Mouse (Mus musculus) limb, embryonic 14.5 days (tissue): Measurements from ENCODE around the gene Dock9. TPM values are rescaled to one million over a fixed set of nuclear protein-coding genes. Genes with fewer than 3 reads are reported as not detected.

ENCODE experiments used
- ATAC-seq: fragments of 200-750 bp; cut with Nextera tagmentation; 2 replicates; pipeline ENCODE4 v1.8.0; 2017; ENCODE audit warnings: low read depth, moderate number of reproducible peaks, moderate TSS enrichment; ENCODE audit not compliant: low FRiP score
- DNase-seq: peaks from one replicate; pipeline ENCODE4 v3.0.0-alpha.2; 2015; ENCODE audit warnings: low spot score
- H3K27ac ChIP-seq: fragments of 300-500 bp; sonication (generic); replicated peaks from 2 replicates; pipeline ENCODE4 v1.5.1; 2014; ENCODE audit warnings: low read depth, mild to moderate bottlenecking, low read length, moderate library complexity, mixed read lengths
- H3K27me3 ChIP-seq: fragments of 300-500 bp; sonication (generic); 2 replicates; pipeline ENCODE4 v1.6.1; 2014; ENCODE audit warnings: low read length, mixed read lengths; ENCODE audit not compliant: control insufficient read depth, insufficient read depth
- H3K36me3 ChIP-seq: fragments of 300-500 bp; sonication (generic); 2 replicates; pipeline ENCODE4 v1.6.1; 2014; ENCODE audit warnings: mild to moderate bottlenecking, low read length, moderate library complexity, mixed read lengths; ENCODE audit not compliant: control insufficient read depth, insufficient read depth
- H3K4me1 ChIP-seq: fragments of 300-500 bp; sonication (generic); 2 replicates; pipeline ENCODE4 v1.6.1; 2014; ENCODE audit warnings: antibody characterized with exemption, low read length, mixed read lengths; ENCODE audit not compliant: control insufficient read depth, insufficient read depth
- H3K4me2 ChIP-seq: fragments of 300-500 bp; sonication (generic); replicated peaks from 2 replicates; pipeline ENCODE4 v1.6.1; 2014; ENCODE audit warnings: low read depth, mild to moderate bottlenecking, low read length, moderate library complexity; ENCODE audit not compliant: severe bottlenecking
- H3K4me3 ChIP-seq: fragments of 300-500 bp; sonication (generic); replicated peaks from 2 replicates; pipeline ENCODE4 v1.5.1; 2014; ENCODE audit warnings: low read length
- H3K9ac ChIP-seq: fragments of 300-500 bp; sonication (generic); 2 replicates; pipeline ENCODE4 v1.6.1; 2014; ENCODE audit warnings: mild to moderate bottlenecking, low read depth, low read length, moderate library complexity; ENCODE audit not compliant: severe bottlenecking
- H3K9me3 ChIP-seq: fragments of 300-500 bp; sonication (generic); 2 replicates; pipeline ENCODE4 v1.6.1; 2016; ENCODE audit warnings: low read length; ENCODE audit not compliant: control insufficient read depth
- POLR2A ChIP-seq: fragments of 200-500 bp; IDR thresholded peaks from 2 replicates; pipeline ENCODE4 v1.8.0; 2012; ENCODE audit warnings: inconsistent platforms, mild to moderate bottlenecking, moderate library complexity, borderline replicate concordance; ENCODE audit not compliant: insufficient read depth, insufficient read length; ENCODE audit errors: extremely low read depth
- WGBS: fragments of 180-500 bp; shearing (Covaris S2); extraction: QIAGEN DNeasy Blood & Tissue Kit; methylation state at CpG from one replicate; pipeline ENCODE4 v1.1.7; 2014; 5-methylcytosine and 5-hydroxymethylcytosine counted together
- polyA plus RNA-seq, 2 experiments: library from polyadenylated mRNA; depleted of rRNA in 1 of 2; stranded (reverse) in 1 of 2; unstranded in 1 of 2; fragments of >200 nt; fragmentation: Nextera tagmentation in 1 of 2; extraction: Ambion mirVana in 1 of 2; gene quantifications; 2 replicates each; pipeline versions ENCODE4 v1.2.1 to v1.2.3; 2012 to 2014

Dock9 gene
- polyA plus RNA-seq, 2 experiments: 13.8 to 19.7 TPM

GRCm38 (mm10) chr14:121564656-121565055 lies 233.0 kb downstream of the Dock9 start:
- Histone ChIP-seq H3K9ac (no peak overlapping the region), H3K4me2 (no peak overlapping the region), H3K27ac (no peak overlapping the region), H3K36me3 (no peaks in the 10 kb centered on the region), H3K4me3 (no peak overlapping the region), H3K9me3 (no peaks in the 10 kb centered on the region), H3K27me3 (no peaks in the 10 kb centered on the region), H3K4me1 (peaks cover 18% of the 10 kb centered on the region)
- 29% methylated on average over 7 of the region's 7 CpGs for WGBS
- no peak for DNase-seq
- no peak for ATAC-seq
- TF ChIP-seq POLR2A: no peak

- Histone ChIP-seq H3K9ac (no peak overlapping the region), H3K27me3 (no peaks in the 10 kb centered on the region), H3K4me3 (no peak overlapping the region), H3K4me1 (peaks cover 18% of the 10 kb centered on the region), H3K4me2 (no peak overlapping the region), H3K9me3 (no peaks in the 10 kb centered on the region), H3K36me3 (no peaks in the 10 kb centered on the region), H3K27ac (no peak overlapping the region)
- TF ChIP-seq POLR2A: no peak
- DNase-seq (no peak), ATAC-seq (no peak)
- 23% methylated on average over 4 of the region's 4 CpGs for WGBS
Measured at GRCm38 (mm10) chr14:121563954-121564353, 233.7 kb downstream of the Dock9 start.

- Histone ChIP-seq H3K36me3 (no peaks in the 10 kb centered on the region), H3K4me2 (no peak overlapping the region), H3K27ac (no peak overlapping the region), H3K4me1 (peaks cover 7% of the 10 kb centered on the region), H3K27me3 (0 out of 2 replicates have a peak, but pooled peaks cover 7% of the 10 kb centered on the region), H3K4me3 (no peak overlapping the region), H3K9me3 (no peaks in the 10 kb centered on the region), H3K9ac (no peak overlapping the region)
- no peak for ATAC-seq
- TF ChIP-seq POLR2A: no peak
- 85% methylated on average over 13 of the region's 13 CpGs for WGBS
- DNase-seq: no peak
Measured at GRCm38 (mm10) chr14:121559026-121559425, 238.6 kb downstream of the Dock9 start.

GRCm38 (mm10) chr14:121556401-121557315 lies 241.0 kb downstream of the Dock9 start:
- Histone ChIP-seq H3K27ac (no peak overlapping the region), H3K27me3 (0 out of 2 replicates have a peak, but pooled peaks cover 7% of the 10 kb centered on the region), H3K4me3 (no peak overlapping the region), H3K9ac (no peak overlapping the region), H3K4me1 (peaks cover 7% of the 10 kb centered on the region), H3K9me3 (no peaks in the 10 kb centered on the region), H3K36me3 (0 out of 2 replicates have a peak, but pooled peaks cover 2% of the 10 kb centered on the region), H3K4me2 (peak overlapping the region; percentile 18; the same call in 1 of the 2 replicates)
- no peak for TF ChIP-seq POLR2A
- peak; percentile 49 for DNase-seq
- ATAC-seq: peak; percentile 61
- WGBS: 32% methylated on average over 21 of the region's 21 CpGs

GRCm38 (mm10) chr14:121553785-121554184 lies 243.9 kb downstream of the Dock9 start:
- no peak for ATAC-seq
- TF ChIP-seq POLR2A: no peak
- Histone ChIP-seq H3K4me1 (peaks cover 7% of the 10 kb centered on the region), H3K27me3 (0 out of 2 replicates have a peak, but pooled peaks cover 7% of the 10 kb centered on the region), H3K27ac (no peak overlapping the region), H3K9ac (no peak overlapping the region), H3K4me3 (no peak overlapping the region), H3K9me3 (no peaks in the 10 kb centered on the region), H3K4me2 (no peak overlapping the region), H3K36me3 (0 out of 2 replicates have a peak, but pooled peaks cover 2% of the 10 kb centered on the region)
- DNase-seq: no peak
